Mouse (Mus musculus) heart, adult 2 months (tissue): ENCODE measurements around the gene Crocc. TPM values are rescaled to one million over a fixed set of nuclear protein-coding genes. Genes with fewer than 3 reads are reported as not detected.
A peak's percentile ranks its signal among the peaks of the same experiment; 100 is the strongest.

Experiments used
- DNase-seq, 2 experiments: peaks; one replicate each; pipeline ENCODE4 v3.0.0; 2021
- H3K27ac ChIP-seq: fragments of 200-600 bp; 2 replicates; pipeline ENCODE4 v1.8.1; 2022
- H3K27me3 ChIP-seq: fragments of 200-500 bp; 2 replicates; pipeline ENCODE4 v1.6.1; 2012; ENCODE audit warnings: mild to moderate bottlenecking, low read length, inconsistent platforms, mixed read lengths; ENCODE audit not compliant: control insufficient read depth, insufficient read depth
- H3K36me3 ChIP-seq: fragments of 200-500 bp; 2 replicates; pipeline ENCODE4 v1.6.1; 2012; ENCODE audit warnings: low read length, inconsistent platforms; ENCODE audit not compliant: control insufficient read depth, insufficient read depth
- H3K4me1 ChIP-seq: fragments of 200-500 bp; 2 replicates; pipeline ENCODE4 v1.6.1; 2011; ENCODE audit warnings: low read length; ENCODE audit not compliant: control insufficient read depth, insufficient read depth
- H3K4me3 ChIP-seq: fragments of 200-600 bp; 2 replicates; pipeline ENCODE4 v1.8.1; 2022
- H3K79me2 ChIP-seq: fragments of 200-500 bp; replicated peaks from 2 replicates; pipeline ENCODE4 v1.6.1; 2012; ENCODE audit warnings: mild to moderate bottlenecking, inconsistent platforms, low read length, moderate library complexity, mixed read lengths; ENCODE audit not compliant: control insufficient read depth, insufficient read depth
- H3K9ac ChIP-seq: fragments of 200-500 bp; 2 replicates; pipeline ENCODE4 v1.6.1; 2012; ENCODE audit warnings: low read depth, mild to moderate bottlenecking, control low read depth, inconsistent platforms, low read length, mixed read lengths
- CTCF ChIP-seq: fragments of 200-600 bp; IDR thresholded peaks from 2 replicates; pipeline ENCODE4 v1.8.1; 2022; ENCODE audit warnings: antibody characterized with exemption, mild to moderate bottlenecking, moderate library complexity
- EP300 ChIP-seq: fragments of 200-500 bp; IDR thresholded peaks from 2 replicates; pipeline ENCODE4 v1.6.1; 2011; ENCODE audit warnings: low read depth, low read length, control low read depth; ENCODE audit not compliant: insufficient read depth
- POLR2A ChIP-seq: fragments of 200-500 bp; IDR thresholded peaks from 2 replicates; pipeline ENCODE4 v1.6.1; 2011; ENCODE audit warnings: mild to moderate bottlenecking, low read depth, low read length, control low read depth; ENCODE audit not compliant: insufficient read depth
- WGBS: fragments of 180-500 bp; shearing (Covaris S2); methylation state at CpG from one replicate; pipeline ENCODE4 v1.1.7; 2018; 5-methylcytosine and 5-hydroxymethylcytosine counted together
- intact Hi-C: fragments of 180-260 bp; cut with DNase I; formaldehyde crosslinking; loops from one replicate; pipeline ENCODE4 v1.15.1; 2025
- polyA plus RNA-seq: library from polyadenylated mRNA; depleted of rRNA; stranded (reverse); fragments of >200 nt; gene quantifications from 2 replicates; pipeline ENCODE4 v1.2.3, GENCODE M21; 2012
- total RNA-seq, 2 experiments: library from RNA; stranded (reverse); gene quantifications; 2 replicates each; pipeline ENCODE4 v1.2.3; 2021

The Crocc gene
- total and polyA plus RNA-seq, 3 experiments: 4.6 to 5.1 (median 4.9) TPM

DNA sequence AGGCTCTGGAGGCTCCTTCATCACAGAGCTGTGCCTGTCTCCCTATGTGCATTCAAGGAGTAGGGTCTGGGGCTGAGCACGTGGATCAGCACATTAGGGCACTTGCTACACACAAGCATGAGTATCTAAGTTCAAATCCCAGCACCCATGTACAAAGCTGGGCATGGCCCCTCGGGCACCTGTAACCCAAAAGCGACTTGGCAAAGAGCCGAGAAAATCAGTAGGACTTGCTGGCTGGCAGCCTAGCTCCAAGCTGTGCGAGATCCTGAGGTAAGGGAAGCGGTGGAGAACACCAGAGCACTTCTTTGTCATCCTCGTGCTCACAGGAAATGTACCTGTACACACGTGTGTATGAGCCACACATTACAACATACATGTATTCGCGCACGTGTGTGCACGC is 7.9 kb downstream of the Crocc start:
- Histone ChIP-seq H3K9ac (no peak overlapping the region), H3K27me3 (no peaks in the 10 kb centered on the region), H3K27ac (no peak overlapping the region), H3K4me1 (no peaks in the 10 kb centered on the region), H3K79me2 (no peaks in the 10 kb centered on the region), H3K36me3 (no peaks in the 10 kb centered on the region), H3K4me3 (no peak overlapping the region)
- intact Hi-C loops: no loop called here
- DNase-seq: no peak
- 83% methylated on average over 12 of the region's 12 CpGs for WGBS
- no peak for TF ChIP-seq POLR2A
- no peak for TF ChIP-seq CTCF
- no peak for TF ChIP-seq EP300

DNA sequence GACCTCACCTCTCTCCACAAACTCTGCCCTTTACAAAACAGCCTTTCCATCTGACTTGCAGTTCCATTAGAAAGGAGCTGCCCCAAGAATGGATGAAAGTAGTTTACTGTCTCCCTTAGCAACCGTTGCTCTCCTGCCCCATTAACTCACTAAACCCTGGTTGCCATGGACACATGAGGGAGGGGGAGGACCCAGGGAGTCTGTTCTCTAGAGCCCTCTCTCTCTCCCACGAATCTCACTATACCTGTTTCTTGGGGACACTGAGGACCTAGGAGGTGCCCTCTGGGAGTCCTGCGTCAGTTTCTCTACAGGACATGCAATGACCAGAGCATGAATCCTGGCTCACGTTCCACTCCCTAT is 10.9 kb downstream of the Crocc start:
- no peak overlapping the region for H3K4me3 ChIP-seq
- H3K4me1 ChIP-seq: no peaks in the 10 kb centered on the region
- no peak for DNase-seq
- intact Hi-C loops: no loop called here
- no peak overlapping the region for H3K9ac ChIP-seq
- no peaks in the 10 kb centered on the region for H3K79me2 ChIP-seq
- H3K27me3 ChIP-seq: no peaks in the 10 kb centered on the region
- 77% methylated on average over 4 of the region's 4 CpGs for WGBS
- no peaks in the 10 kb centered on the region for H3K36me3 ChIP-seq
- no peak overlapping the region for H3K27ac ChIP-seq
- TF ChIP-seq POLR2A: no peak
- no peak for TF ChIP-seq EP300
- TF ChIP-seq CTCF: no peak

DNA sequence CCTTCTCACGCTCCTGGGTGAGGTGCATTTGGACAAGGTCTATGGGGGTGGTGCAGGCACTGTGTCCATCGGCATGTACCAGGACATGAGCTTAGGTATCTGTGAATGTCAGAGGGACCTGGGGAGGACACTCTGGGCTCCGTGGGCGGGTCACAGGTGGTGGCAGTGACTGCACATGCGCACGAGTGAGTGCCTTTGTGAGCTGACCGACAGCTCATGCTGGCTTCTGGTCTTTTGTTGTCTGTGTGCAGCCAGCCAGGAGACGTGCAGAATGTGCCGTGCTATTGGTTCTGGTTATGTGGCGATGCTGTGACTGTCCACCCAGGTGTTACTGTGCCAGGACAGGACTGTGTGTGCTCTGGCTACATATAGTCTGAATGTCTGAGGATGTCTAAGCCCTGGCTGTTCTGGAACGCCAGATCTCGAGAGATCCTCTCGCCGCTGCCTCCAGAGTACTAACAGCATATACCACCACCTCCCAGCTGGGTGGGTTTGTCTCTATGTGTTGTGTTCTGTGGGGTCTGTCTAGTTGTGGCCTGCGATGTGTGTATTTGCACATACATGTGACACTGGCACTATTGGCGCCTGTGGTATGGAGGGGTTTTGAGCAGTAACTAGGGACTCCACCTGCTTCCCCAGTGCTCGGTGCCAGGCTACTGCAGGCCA is 11.4 kb downstream of the Crocc start:
- 93% methylated on average over 17 of the region's 17 CpGs for WGBS
- TF ChIP-seq POLR2A (no peak), CTCF (no peak), EP300 (no peak)
- Histone ChIP-seq H3K4me3 (no peak overlapping the region), H3K79me2 (no peaks in the 10 kb centered on the region), H3K27ac (no peak overlapping the region), H3K36me3 (no peaks in the 10 kb centered on the region), H3K9ac (no peak overlapping the region), H3K4me1 (no peaks in the 10 kb centered on the region), H3K27me3 (no peaks in the 10 kb centered on the region)
- DNase-seq: no peak
- intact Hi-C loops: no loop called here

DNA sequence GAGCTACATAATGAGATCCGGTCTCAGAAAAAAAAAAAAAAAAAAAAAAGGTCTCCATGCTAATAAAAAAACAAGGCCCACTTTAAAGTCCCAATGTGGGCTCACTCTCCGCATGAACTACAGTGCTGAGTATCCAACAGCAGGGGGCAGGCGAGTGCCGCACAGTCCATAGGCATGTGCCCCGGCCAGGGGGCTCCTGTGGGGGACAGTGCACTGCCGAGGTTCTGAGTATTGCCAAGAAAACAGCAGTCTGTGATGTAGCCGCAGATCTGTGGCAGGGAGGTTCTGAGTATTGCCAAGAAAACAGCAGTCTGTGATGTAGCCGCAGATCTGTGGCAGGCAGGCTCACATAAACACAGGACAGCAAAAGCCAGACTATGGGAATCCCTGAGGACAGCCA is 15.5 kb downstream of the Crocc start:
- no peak overlapping the region for H3K4me3 ChIP-seq
- DNase-seq: peak; percentile 34 to 68
- no peaks in the 10 kb centered on the region for H3K27me3 ChIP-seq
- WGBS: 14% methylated on average over 8 of the region's 8 CpGs
- TF ChIP-seq EP300 (no peak), CTCF (peak; percentile 88)
- intact Hi-C loops: loop anchor here (1.0 kb wide), 1 partner anchor 20 kb away; no protein-coding TSS in a partner anchor
- H3K9ac ChIP-seq: no peak overlapping the region
- no peaks in the 10 kb centered on the region for H3K4me1 ChIP-seq
- no peaks in the 10 kb centered on the region for H3K79me2 ChIP-seq
- H3K27ac ChIP-seq: no peak overlapping the region
- H3K36me3 ChIP-seq: no peaks in the 10 kb centered on the region

DNA sequence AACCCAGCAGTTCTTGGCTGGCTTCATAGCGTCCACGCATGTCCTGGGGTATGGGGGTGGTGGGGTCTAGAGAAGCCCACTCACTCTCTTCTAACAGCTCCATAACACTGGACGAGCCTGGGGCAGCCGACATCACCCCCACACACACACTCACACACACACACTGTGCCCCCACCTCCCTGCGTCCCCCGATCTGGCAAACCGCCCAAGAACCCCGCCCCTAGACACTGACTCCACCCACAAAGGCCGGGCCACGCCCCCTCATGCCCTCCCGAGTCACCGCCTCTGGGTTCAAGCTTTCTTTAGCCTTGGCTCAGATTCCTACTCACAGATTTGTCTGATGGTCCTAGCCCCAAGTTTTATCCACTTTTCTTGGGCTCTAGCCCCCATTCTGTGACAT is 19.2 kb downstream of the Crocc start:
- no peak for DNase-seq
- H3K36me3 ChIP-seq: no peaks in the 10 kb centered on the region
- H3K27me3 ChIP-seq: no peaks in the 10 kb centered on the region
- intact Hi-C loops: no loop called here
- TF ChIP-seq POLR2A (no peak), CTCF (no peak), EP300 (no peak)
- H3K9ac ChIP-seq: no peak overlapping the region
- H3K4me3 ChIP-seq: no peak overlapping the region
- no peaks in the 10 kb centered on the region for H3K4me1 ChIP-seq
- H3K27ac ChIP-seq: no peak overlapping the region
- no peaks in the 10 kb centered on the region for H3K79me2 ChIP-seq
- 61% methylated on average over 12 of the region's 12 CpGs for WGBS

DNA sequence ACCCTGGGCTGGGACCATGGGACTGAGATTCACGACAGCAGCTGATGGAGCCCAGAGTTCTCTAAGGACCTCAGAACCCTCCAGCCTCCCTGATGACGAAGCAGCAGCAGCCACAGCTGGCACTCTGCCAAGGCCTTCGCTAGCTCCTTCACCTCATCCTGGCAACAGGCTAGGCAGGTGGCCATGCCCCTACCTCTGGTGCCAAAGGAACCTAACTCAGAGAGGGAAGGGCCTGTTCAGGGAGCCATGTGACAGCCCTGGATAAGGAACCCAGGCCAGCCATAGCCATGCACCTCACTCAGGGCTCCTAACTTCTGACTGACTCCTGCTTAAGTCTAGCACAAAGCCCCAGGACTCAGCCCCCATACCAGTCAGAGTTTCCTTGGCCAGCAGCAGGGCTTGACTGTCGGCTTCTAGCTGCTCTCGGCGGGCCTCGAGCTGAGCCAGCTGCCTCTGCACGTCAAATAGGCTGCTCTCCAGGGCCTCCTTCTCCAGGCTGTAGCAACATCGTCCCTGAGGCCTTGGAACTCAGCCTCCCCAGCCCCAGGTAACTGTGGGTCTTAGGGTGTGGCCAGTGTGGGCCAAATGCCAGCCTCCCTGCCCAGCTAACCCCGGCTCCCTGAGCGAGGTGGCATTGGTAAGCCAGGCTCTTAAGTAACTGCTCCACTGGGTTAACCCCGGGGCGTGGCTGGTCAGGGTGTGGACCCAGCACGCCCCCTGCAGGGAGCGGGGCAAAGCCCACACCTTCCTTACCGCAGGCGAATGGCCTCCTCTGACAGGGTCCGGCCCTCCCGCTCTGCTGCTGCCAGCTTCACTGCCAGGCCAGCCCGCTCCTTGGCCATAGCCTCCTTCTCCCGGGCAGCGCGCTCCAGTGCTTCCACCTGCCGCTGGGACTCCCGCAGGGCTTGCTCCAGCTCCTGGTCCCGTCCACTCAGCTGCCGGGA is 26.5 kb downstream of the Crocc start:
- intact Hi-C loops: no loop called here
- TF ChIP-seq EP300 (no peak), CTCF (no peak), POLR2A (no peak)
- WGBS: 79% methylated on average over 27 of the region's 27 CpGs
- Histone ChIP-seq H3K36me3 (no peaks in the 10 kb centered on the region), H3K27ac (no peak overlapping the region), H3K4me1 (peaks cover 2% of the 10 kb centered on the region), H3K27me3 (no peaks in the 10 kb centered on the region), H3K4me3 (no peak overlapping the region), H3K79me2 (no peaks in the 10 kb centered on the region), H3K9ac (no peak overlapping the region)
- DNase-seq: peak in 1 of 2 experiments; percentile 32
